Mouse (Mus musculus) lung, embryonic 15.5 days (tissue): ENCODE data around the gene Snx32. TPM values are rescaled to one million over a fixed set of nuclear protein-coding genes. Genes with fewer than 3 reads are reported as not detected.

Experiments used
- ATAC-seq: fragments of 200-750 bp; cut with Nextera tagmentation; 2 replicates; pipeline ENCODE4 v1.8.0; 2017; ENCODE audit warnings: moderate number of reproducible peaks, borderline replicate concordance; ENCODE audit not compliant: low FRiP score, low TSS enrichment; ENCODE audit errors: extremely low read depth
- H3K27ac ChIP-seq: fragments of 300-500 bp; sonication (generic); 2 replicates; pipeline ENCODE4 v1.5.1; 2015; ENCODE audit warnings: moderate library complexity, mild to moderate bottlenecking, inconsistent platforms
- H3K27me3 ChIP-seq: fragments of 300-500 bp; sonication (generic); 2 replicates; pipeline ENCODE4 v1.6.1; 2015; ENCODE audit warnings: inconsistent platforms
- H3K36me3 ChIP-seq: fragments of 300-500 bp; sonication (generic); 2 replicates; pipeline ENCODE4 v1.6.1; 2015; ENCODE audit warnings: inconsistent platforms
- H3K4me1 ChIP-seq: fragments of 300-500 bp; sonication (generic); 2 replicates; pipeline ENCODE4 v1.6.1; 2015; ENCODE audit warnings: inconsistent platforms
- H3K4me2 ChIP-seq: fragments of 300-500 bp; sonication (generic); 2 replicates; pipeline ENCODE4 v1.6.1; 2015; ENCODE audit warnings: inconsistent platforms, mild to moderate bottlenecking, moderate library complexity
- H3K4me3 ChIP-seq: fragments of 300-500 bp; sonication (generic); 2 replicates; pipeline ENCODE4 v1.5.1; 2015; ENCODE audit warnings: mild to moderate bottlenecking, inconsistent platforms
- H3K9ac ChIP-seq: fragments of 300-500 bp; sonication (generic); 2 replicates; pipeline ENCODE4 v1.6.1; 2015; ENCODE audit warnings: inconsistent platforms
- H3K9me3 ChIP-seq: fragments of 300-500 bp; sonication (generic); 2 replicates; pipeline ENCODE4 v1.6.1; 2016; ENCODE audit warnings: inconsistent platforms
- WGBS: fragments of 180-500 bp; shearing (Covaris S2); methylation state at CpG from one replicate; pipeline ENCODE4 v1.1.7; 2015; 5-methylcytosine and 5-hydroxymethylcytosine counted together
- polyA plus RNA-seq: library from polyadenylated mRNA; unstranded; fragments of >200 nt; fragmentation: Nextera tagmentation; extraction: Ambion mirVana; gene quantifications from 2 replicates; pipeline ENCODE4 v1.2.1, GENCODE M21; 2015

The Snx32 gene
- polyA plus RNA-seq, 1 experiment from 2014 or later = 7.4 TPM

- peak; percentile 46; the same call in 1 of the 2 replicates for ATAC-seq
- Histone ChIP-seq H3K4me1 (peaks cover 50% of the 10 kb centered on the region), H3K4me3 (peak within 1 kb of the TSS; percentile 65), H3K9ac (peak within 1 kb of the TSS; percentile 67), H3K27ac (peak within 1 kb of the TSS; percentile 46; the same call in 1 of the 2 replicates), H3K4me2 (peak within 1 kb of the TSS; percentile 85), H3K36me3 (peaks cover 28% of the 10 kb centered on the region), H3K9me3 (no peaks in the 10 kb centered on the region), H3K27me3 (no peaks in the 10 kb centered on the region)
- WGBS = under 1% methylated on average over 32 of the region's 32 CpGs
Measured at GRCm38 (mm10) chr19:5460465-5460911, 49.9 kb downstream of the Snx32 start, which contains the start of gene Fibp. Gene Fibp (plus strand): TSS chr19:5460615.

- peaks cover 56% of the 10 kb centered on the region for H3K4me1 ChIP-seq
Measured at GRCm38 (mm10) chr19:5459896-5460295, 50.4 kb downstream of the Snx32 start.

GRCm38 (mm10) chr19:5459019-5459418, 51.3 kb downstream of the Snx32 start:
- Histone ChIP-seq H3K9me3 (no peaks in the 10 kb centered on the region), H3K4me3 (no peak overlapping the region), H3K4me2 (no peak overlapping the region), H3K27ac (no peak overlapping the region), H3K4me1 (peaks cover 53% of the 10 kb centered on the region), H3K9ac (no peak overlapping the region), H3K36me3 (peaks cover 26% of the 10 kb centered on the region; the same call in 1 of the 2 replicates), H3K27me3 (no peaks in the 10 kb centered on the region)
- WGBS = 65% methylated on average over 7 of the region's 7 CpGs
- no peak for ATAC-seq

More at GRCm38 (mm10) chr19:5459896-5460295, 50.4 kb downstream of the Snx32 start:
- no peak for ATAC-seq
- Histone ChIP-seq H3K9ac (peak overlapping the region; percentile 67), H3K4me2 (peak overlapping the region; percentile 85), H3K9me3 (no peaks in the 10 kb centered on the region), H3K27me3 (no peaks in the 10 kb centered on the region), H3K4me3 (peak overlapping the region; percentile 65), H3K27ac (no peak overlapping the region), H3K36me3 (peaks cover 22% of the 10 kb centered on the region; the same call in 1 of the 2 replicates)
- WGBS = 19% methylated on average over 3 of the region's 3 CpGs

- Histone ChIP-seq H3K27me3 (no peaks in the 10 kb centered on the region), H3K9ac (peak within 1 kb of the TSS; percentile 79), H3K4me1 (peaks cover 45% of the 10 kb centered on the region), H3K36me3 (peaks cover 18% of the 10 kb centered on the region; the same call in 1 of the 2 replicates), H3K4me3 (peak within 1 kb of the TSS; percentile 71), H3K9me3 (no peaks in the 10 kb centered on the region), H3K4me2 (peak within 1 kb of the TSS; percentile 82), H3K27ac (peak within 1 kb of the TSS; percentile 92)
- no peak for ATAC-seq
- WGBS = 10% methylated on average over 14 of the region's 14 CpGs
Measured at GRCm38 (mm10) chr19:5457746-5458442, 52.4 kb downstream of the Snx32 start, which contains the start of gene Ccdc85b. Gene Ccdc85b (minus strand): TSS chr19:5457894.

- ATAC-seq = peak; percentile 92
- H3K36me3 ChIP-seq = peaks cover 12% of the 10 kb centered on the region; the same call in 1 of the 2 replicates
- peak overlapping the region; percentile 92 for H3K27ac ChIP-seq
- peak overlapping the region; percentile 71 for H3K4me3 ChIP-seq
- H3K9ac ChIP-seq = peak overlapping the region; percentile 79
- WGBS = under 1% methylated on average over 70 of the region's 70 CpGs
- H3K4me2 ChIP-seq = peak overlapping the region; percentile 82
- H3K4me1 ChIP-seq = peaks cover 45% of the 10 kb centered on the region
- H3K9me3 ChIP-seq = no peaks in the 10 kb centered on the region
- no peaks in the 10 kb centered on the region for H3K27me3 ChIP-seq
Measured at GRCm38 (mm10) chr19:5456922-5457745, 53.2 kb downstream of the Snx32 start.

- Histone ChIP-seq H3K36me3 (peaks cover 6% of the 10 kb centered on the region; the same call in 1 of the 2 replicates), H3K4me2 (peak overlapping the region; percentile 82), H3K4me1 (peaks cover 39% of the 10 kb centered on the region), H3K27me3 (0 out of 2 replicates have a peak, but pooled peaks cover 4% of the 10 kb centered on the region), H3K27ac (peak overlapping the region; percentile 92), H3K9me3 (no peaks in the 10 kb centered on the region), H3K4me3 (peak overlapping the region; percentile 71), H3K9ac (peak overlapping the region; percentile 79)
- WGBS = 3% methylated on average over 26 of the region's 26 CpGs
- no peak for ATAC-seq
Measured at GRCm38 (mm10) chr19:5456241-5456921, 54.0 kb downstream of the Snx32 start.

GRCm38 (mm10) chr19:5455568-5455967, 54.8 kb downstream of the Snx32 start:
- 43% methylated on average over 8 of the region's 8 CpGs for WGBS
- Histone ChIP-seq H3K36me3 (peaks cover 6% of the 10 kb centered on the region; the same call in 1 of the 2 replicates), H3K27me3 (peaks cover 9% of the 10 kb centered on the region; the same call in 1 of the 2 replicates), H3K4me3 (peak overlapping the region; percentile 71), H3K27ac (peak overlapping the region; percentile 92), H3K4me2 (peak overlapping the region; percentile 82), H3K9ac (peak overlapping the region; percentile 79; the same call in 1 of the 2 replicates), H3K4me1 (peaks cover 33% of the 10 kb centered on the region), H3K9me3 (no peaks in the 10 kb centered on the region)
- ATAC-seq = no peak

GRCm38 (mm10) chr19:5455037-5455436, 55.3 kb downstream of the Snx32 start:
- no peak for ATAC-seq
- 70% methylated on average over 12 of the region's 12 CpGs for WGBS
- Histone ChIP-seq H3K27me3 (peaks cover 14% of the 10 kb centered on the region), H3K4me3 (peak overlapping the region; percentile 71), H3K4me2 (peak overlapping the region; percentile 82), H3K4me1 (peaks cover 32% of the 10 kb centered on the region), H3K9me3 (no peaks in the 10 kb centered on the region), H3K9ac (peak overlapping the region; percentile 79; the same call in 1 of the 2 replicates), H3K36me3 (peaks cover 6% of the 10 kb centered on the region; the same call in 1 of the 2 replicates), H3K27ac (no peak overlapping the region; the same call in 1 of the 2 replicates)

- Histone ChIP-seq H3K9me3 (no peaks in the 10 kb centered on the region), H3K36me3 (peaks cover 6% of the 10 kb centered on the region; the same call in 1 of the 2 replicates), H3K27ac (no peak overlapping the region), H3K4me2 (no peak overlapping the region), H3K27me3 (peaks cover 45% of the 10 kb centered on the region), H3K9ac (no peak overlapping the region), H3K4me3 (no peak overlapping the region), H3K4me1 (peaks cover 38% of the 10 kb centered on the region)
- ATAC-seq = no peak
- WGBS = 70% methylated on average over 6 of the region's 6 CpGs
Measured at GRCm38 (mm10) chr19:5451766-5452165, 58.6 kb downstream of the Snx32 start.

GRCm38 (mm10) chr19:5449673-5450072, 60.7 kb downstream of the Snx32 start:
- Histone ChIP-seq H3K9ac (no peak overlapping the region), H3K4me2 (no peak overlapping the region), H3K4me3 (no peak overlapping the region), H3K27ac (no peak overlapping the region), H3K27me3 (peaks cover 48% of the 10 kb centered on the region), H3K9me3 (no peaks in the 10 kb centered on the region), H3K4me1 (peaks cover 24% of the 10 kb centered on the region), H3K36me3 (peaks cover 5% of the 10 kb centered on the region; the same call in 1 of the 2 replicates)
- 79% methylated on average over 3 of the region's 3 CpGs for WGBS
- no peak for ATAC-seq
